Mouse (Mus musculus) stomach, embryonic 16.5 days (tissue): ENCODE data around the gene Ypel4. TPM values are rescaled to one million over a fixed set of nuclear protein-coding genes. Genes with fewer than 3 reads are reported as not detected.

Experiments used
- ATAC-seq: fragments of 200-750 bp; cut with Nextera tagmentation; 2 replicates; pipeline ENCODE4 v1.8.0; 2017; ENCODE audit warnings: moderate number of reproducible peaks, moderate TSS enrichment; ENCODE audit not compliant: insufficient read depth, low FRiP score
- H3K27ac ChIP-seq: fragments of 300-500 bp; sonication (generic); 2 replicates; pipeline ENCODE4 v1.5.1; 2014; ENCODE audit warnings: low read length
- H3K27me3 ChIP-seq: fragments of 300-500 bp; sonication (generic); 2 replicates; pipeline ENCODE4 v1.6.1; 2014; ENCODE audit warnings: low read length, control low read depth, mixed read lengths; ENCODE audit not compliant: control insufficient read depth, insufficient read depth
- H3K36me3 ChIP-seq: fragments of 300-500 bp; sonication (generic); 2 replicates; pipeline ENCODE4 v1.6.1; 2014; ENCODE audit warnings: low read length; ENCODE audit not compliant: control insufficient read depth, insufficient read depth
- H3K4me1 ChIP-seq: fragments of 300-500 bp; sonication (generic); 2 replicates; pipeline ENCODE4 v1.6.1; 2014; ENCODE audit warnings: low read length, control low read depth, mixed read lengths; ENCODE audit not compliant: control insufficient read depth, insufficient read depth
- H3K4me2 ChIP-seq: fragments of 300-500 bp; sonication (generic); 2 replicates; pipeline ENCODE4 v1.6.1; 2014; ENCODE audit warnings: low read depth, low read length, mixed read lengths
- H3K4me3 ChIP-seq: fragments of 300-500 bp; sonication (generic); replicated peaks from 2 replicates; pipeline ENCODE4 v1.5.1; 2014; ENCODE audit warnings: mild to moderate bottlenecking, low read length
- H3K9ac ChIP-seq: fragments of 300-500 bp; sonication (generic); 2 replicates; pipeline ENCODE4 v1.6.1; 2014; ENCODE audit warnings: low read length
- H3K9me3 ChIP-seq: fragments of 300-500 bp; sonication (generic); replicated peaks from 2 replicates; pipeline ENCODE4 v1.6.1; 2016; ENCODE audit warnings: low read length, control low read depth; ENCODE audit not compliant: control insufficient read depth
- WGBS: fragments of 180-500 bp; shearing (Covaris S2); extraction: QIAGEN DNeasy Blood & Tissue Kit; methylation state at CpG from one replicate; pipeline ENCODE4 v1.1.7; 2014; 5-methylcytosine and 5-hydroxymethylcytosine counted together
- polyA plus RNA-seq: library from polyadenylated mRNA; unstranded; fragments of >200 nt; fragmentation: Nextera tagmentation; extraction: Ambion mirVana; gene quantifications from 2 replicates; pipeline ENCODE4 v1.2.1, GENCODE M21; 2015

Ypel4 gene
- polyA plus RNA-seq, 1 experiment from 2014 or later, result 8.0 TPM

DNA sequence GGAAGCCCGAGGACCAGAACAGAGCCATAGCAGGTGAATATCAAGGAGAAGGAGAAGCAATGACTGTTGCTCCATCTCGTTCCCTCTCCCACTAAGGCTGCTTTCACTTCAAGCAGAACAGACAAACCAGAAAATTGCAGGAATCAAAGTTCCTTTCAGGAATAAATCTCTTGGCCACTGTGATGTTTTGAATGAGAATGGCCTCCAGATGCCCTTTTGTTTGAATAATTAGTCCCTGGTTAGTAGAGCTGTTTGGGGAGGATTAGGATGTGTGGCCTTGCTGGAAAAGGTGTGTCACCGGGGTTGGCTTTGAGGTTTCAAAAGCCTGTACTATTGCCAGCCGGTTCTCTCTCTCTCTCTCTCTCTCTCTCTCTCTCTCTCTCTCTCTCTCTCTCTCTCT is 28.4 kb downstream of the Ypel4 start:
- H3K27me3 ChIP-seq, result no peaks in the 10 kb centered on the region
- no peaks in the 10 kb centered on the region for H3K9me3 ChIP-seq
- H3K4me3 ChIP-seq, result no peak overlapping the region
- ATAC-seq, result no peak
- no peak overlapping the region for H3K9ac ChIP-seq
- no peaks in the 10 kb centered on the region for H3K4me1 ChIP-seq
- H3K27ac ChIP-seq, result no peak overlapping the region
- H3K36me3 ChIP-seq, result no peaks in the 10 kb centered on the region
- H3K4me2 ChIP-seq, result no peak overlapping the region
- WGBS, result 65% methylated on average over 3 of the region's 4 CpGs

DNA sequence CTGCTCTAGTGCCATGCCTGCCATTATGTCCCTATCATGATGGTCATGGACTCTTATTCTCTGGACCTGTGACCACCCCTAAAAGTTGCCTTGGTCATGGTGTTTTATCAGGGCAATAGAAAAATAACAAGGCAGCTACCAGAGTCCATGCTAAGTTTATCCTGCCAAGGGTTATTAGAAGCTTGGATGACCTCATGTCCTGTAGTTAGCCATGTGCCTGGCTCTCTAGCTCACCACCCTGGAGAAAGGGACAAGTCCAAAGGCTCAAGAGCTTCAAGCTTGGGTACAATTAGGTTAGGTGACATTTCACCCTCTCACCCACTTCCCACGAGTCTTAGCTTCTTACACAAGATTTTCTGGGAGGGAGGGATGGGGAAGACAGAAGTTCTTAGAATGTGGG is 29.0 kb downstream of the Ypel4 start:
- Histone ChIP-seq H3K4me3 (no peak overlapping the region), H3K4me2 (no peak overlapping the region), H3K27ac (no peak overlapping the region), H3K36me3 (no peaks in the 10 kb centered on the region), H3K4me1 (no peaks in the 10 kb centered on the region), H3K9ac (no peak overlapping the region), H3K27me3 (no peaks in the 10 kb centered on the region), H3K9me3 (no peaks in the 10 kb centered on the region)
- ATAC-seq, result no peak
- 50% methylated on average over 1 of the region's 1 CpGs for WGBS

DNA sequence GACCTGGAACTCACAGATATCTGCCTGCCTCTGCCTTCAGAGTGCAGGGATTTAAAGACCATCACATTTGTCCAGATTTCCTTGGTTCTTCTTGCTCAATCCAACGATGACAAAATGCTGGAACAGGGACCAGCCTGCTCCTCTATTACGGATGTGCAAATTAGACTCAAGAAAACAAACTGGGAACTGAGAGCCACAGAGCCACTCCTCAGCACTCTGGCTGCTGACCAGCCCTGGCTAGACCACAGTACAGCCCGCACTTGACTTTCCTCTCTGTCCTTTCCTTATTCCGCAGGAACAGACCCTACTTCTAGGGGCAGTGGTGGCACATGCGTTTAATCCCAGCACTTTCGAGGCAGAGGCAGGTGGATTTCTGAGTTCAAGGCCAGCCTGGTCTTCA is 36.6 kb downstream of the Ypel4 start:
- H3K9me3 ChIP-seq, result no peaks in the 10 kb centered on the region
- 79% methylated on average over 6 of the region's 6 CpGs for WGBS
- no peak overlapping the region for H3K27ac ChIP-seq
- H3K9ac ChIP-seq, result no peak overlapping the region
- no peaks in the 10 kb centered on the region for H3K27me3 ChIP-seq
- no peak overlapping the region for H3K4me2 ChIP-seq
- no peak for ATAC-seq
- H3K36me3 ChIP-seq, result no peaks in the 10 kb centered on the region
- H3K4me1 ChIP-seq, result peaks cover 7% of the 10 kb centered on the region; the same call in 1 of the 2 replicates
- H3K4me3 ChIP-seq, result no peak overlapping the region

DNA sequence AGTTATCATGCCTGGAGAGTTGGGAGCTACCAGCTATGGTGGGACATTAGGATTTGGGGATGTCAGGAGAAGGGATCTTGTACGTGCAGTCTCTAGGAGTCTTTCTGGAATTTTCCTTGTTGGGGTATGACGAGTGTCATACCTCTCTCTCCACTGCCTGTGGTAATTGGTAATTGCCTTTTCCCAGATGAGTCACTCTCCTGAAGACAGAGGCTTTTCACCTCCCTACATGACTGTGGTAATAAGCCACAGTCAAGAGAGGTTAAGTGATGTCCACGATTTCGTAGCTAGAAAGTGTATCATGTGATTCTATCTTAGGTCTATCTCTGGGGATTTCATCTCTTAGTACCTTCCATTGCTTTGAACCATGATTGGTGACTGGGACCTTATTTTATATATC is 38.6 kb downstream of the Ypel4 start:
- Histone ChIP-seq H3K27ac (no peak overlapping the region), H3K4me2 (no peak overlapping the region), H3K9ac (no peak overlapping the region), H3K36me3 (no peaks in the 10 kb centered on the region), H3K4me1 (peaks cover 8% of the 10 kb centered on the region; the same call in 1 of the 2 replicates), H3K9me3 (no peaks in the 10 kb centered on the region), H3K4me3 (no peak overlapping the region), H3K27me3 (no peaks in the 10 kb centered on the region)
- no peak for ATAC-seq
- WGBS, result 86% methylated on average over 4 of the region's 4 CpGs

GRCm38 (mm10) chr2:84773195-84773594 is 39.3 kb downstream of the Ypel4 start:
- no peaks in the 10 kb centered on the region for H3K36me3 ChIP-seq
- no peak overlapping the region for H3K4me3 ChIP-seq
- no peak overlapping the region for H3K27ac ChIP-seq
- WGBS, result 74% methylated on average over 5 of the region's 5 CpGs
- no peaks in the 10 kb centered on the region for H3K27me3 ChIP-seq
- no peak overlapping the region for H3K4me2 ChIP-seq
- no peaks in the 10 kb centered on the region for H3K9me3 ChIP-seq
- H3K9ac ChIP-seq, result no peak overlapping the region
- peaks cover 8% of the 10 kb centered on the region; the same call in 1 of the 2 replicates for H3K4me1 ChIP-seq
- ATAC-seq, result no peak

- H3K36me3 ChIP-seq, result no peaks in the 10 kb centered on the region
- H3K9ac ChIP-seq, result peak overlapping the region; percentile 71
- no peaks in the 10 kb centered on the region for H3K9me3 ChIP-seq
- no peaks in the 10 kb centered on the region for H3K27me3 ChIP-seq
- peaks cover 8% of the 10 kb centered on the region; the same call in 1 of the 2 replicates for H3K4me1 ChIP-seq
- peak; percentile 94 for ATAC-seq
- H3K4me3 ChIP-seq, result peak overlapping the region; percentile 43
- peak overlapping the region; percentile 58 for H3K4me2 ChIP-seq
- 1% methylated on average over 15 of the region's 15 CpGs for WGBS
- H3K27ac ChIP-seq, result peak overlapping the region; percentile 74
These were observed 40.9 kb downstream of the Ypel4 start for GRCm38 (mm10) chr2:84774751-84775150.

GRCm38 (mm10) chr2:84775241-84775640 is 41.4 kb downstream of the Ypel4 start, which contains the start of gene Serping1:
Gene Serping1 (minus strand): TSS chr2:84775444.
- no peaks in the 10 kb centered on the region for H3K9me3 ChIP-seq
- WGBS, result 49% methylated on average over 9 of the region's 9 CpGs
- H3K9ac ChIP-seq, result peak within 1 kb of the TSS; percentile 71
- H3K4me3 ChIP-seq, result peak within 1 kb of the TSS; percentile 43
- H3K27ac ChIP-seq, result peak within 1 kb of the TSS; percentile 74
- H3K36me3 ChIP-seq, result no peaks in the 10 kb centered on the region
- no peaks in the 10 kb centered on the region for H3K27me3 ChIP-seq
- peak; percentile 30; the same call in 1 of the 2 replicates for ATAC-seq
- H3K4me1 ChIP-seq, result peaks cover 8% of the 10 kb centered on the region; the same call in 1 of the 2 replicates
- peak within 1 kb of the TSS; percentile 58 for H3K4me2 ChIP-seq

DNA sequence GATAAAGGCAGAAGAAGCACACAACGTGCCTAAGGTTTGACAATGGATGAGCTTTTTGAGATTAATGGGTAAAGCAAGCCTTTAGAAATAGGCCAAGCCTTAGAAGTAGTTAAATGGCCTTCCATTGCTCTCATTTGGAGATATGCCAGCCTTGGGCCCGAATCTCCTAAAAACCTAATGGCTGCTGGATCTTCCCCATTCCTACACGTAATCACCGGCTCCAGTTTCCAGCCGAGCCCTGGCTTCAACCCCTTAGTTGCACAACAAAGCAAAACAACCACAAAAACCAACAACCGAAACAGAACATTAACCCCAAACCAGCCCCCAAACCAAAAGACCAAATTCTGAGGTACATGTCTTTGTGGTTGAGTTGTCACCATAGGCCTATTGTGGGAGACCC is 41.8 kb downstream of the Ypel4 start:
- no peak for ATAC-seq
- no peak overlapping the region for H3K4me3 ChIP-seq
- no peaks in the 10 kb centered on the region for H3K9me3 ChIP-seq
- peaks cover 8% of the 10 kb centered on the region; the same call in 1 of the 2 replicates for H3K4me1 ChIP-seq
- no peaks in the 10 kb centered on the region for H3K27me3 ChIP-seq
- H3K9ac ChIP-seq, result no peak overlapping the region
- 63% methylated on average over 6 of the region's 6 CpGs for whole genome bisulfite sequencing
- H3K36me3 ChIP-seq, result no peaks in the 10 kb centered on the region
- peak overlapping the region; percentile 74 for H3K27ac ChIP-seq
- no peak overlapping the region for H3K4me2 ChIP-seq

DNA sequence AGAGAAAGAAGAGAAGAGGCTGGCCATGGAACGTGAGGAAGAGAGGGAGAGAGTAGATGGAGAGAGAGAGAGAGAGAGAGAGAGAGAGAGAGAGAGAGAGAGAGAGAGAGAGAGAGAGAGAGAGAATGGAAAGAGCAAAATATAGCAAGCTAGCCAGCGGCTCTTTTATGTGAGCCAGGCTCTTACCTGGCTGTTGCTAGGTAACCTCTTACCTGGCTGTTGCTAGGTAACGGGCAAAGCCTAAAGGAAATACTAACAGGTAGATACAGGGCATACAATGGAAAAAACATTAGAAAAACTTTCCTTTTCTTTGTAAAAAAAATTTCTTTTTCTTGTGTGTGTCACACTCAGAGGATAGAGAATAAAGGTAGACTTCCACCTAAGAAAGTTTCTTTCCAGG is 43.8 kb downstream of the Ypel4 start:
- H3K9ac ChIP-seq, result no peak overlapping the region
- ATAC-seq, result no peak
- H3K4me1 ChIP-seq, result peaks cover 8% of the 10 kb centered on the region; the same call in 1 of the 2 replicates
- no peak overlapping the region for H3K27ac ChIP-seq
- no peak overlapping the region for H3K4me2 ChIP-seq
- H3K36me3 ChIP-seq, result no peaks in the 10 kb centered on the region
- no peak overlapping the region for H3K4me3 ChIP-seq
- H3K9me3 ChIP-seq, result no peaks in the 10 kb centered on the region
- 42% methylated on average over 3 of the region's 3 CpGs for WGBS
- H3K27me3 ChIP-seq, result no peaks in the 10 kb centered on the region
